ENCODE assay signal across 26 mouse cellular contexts in genomic region chr3:68745033-68745432, GRCm38 (mm10). TPM values are rescaled to one million over a fixed set of nuclear protein-coding genes. Genes with fewer than 3 reads are reported as not detected.
"Had no signal": no experiment of that assay in that cellular context is flagged by ENCODE, and none has a peak within 500 bp of the region (broad histone marks: within the 10 kb centered on the region; RNA-seq: fewer than 3 reads in every experiment).

No protein-coding gene starts in this region.

- H3K27me3 ChIP-seq: heart, embryonic 12.5 days; hindbrain, embryonic 12.5 days; intestine, embryonic 15.5 days; limb, embryonic 12.5 days; liver, embryonic 13.5 days; liver, embryonic 15.5 days had no signal

- DNase-seq: gastrocnemius, adult 2 months; gastrocnemius, postnatal 10 days; gastrocnemius, postnatal 25 days; heart, adult 18-20 months; heart, postnatal 10 days; heart, postnatal 4 days; kidney, postnatal 14 days; liver; liver, embryonic 13.5 days; liver, postnatal 0 days had no signal

- H3K4me2 ChIP-seq: heart, embryonic 12.5 days; hindbrain, embryonic 12.5 days; hindbrain, embryonic 14.5 days; intestine, embryonic 15.5 days; limb, embryonic 12.5 days; liver, embryonic 11.5 days; liver, embryonic 13.5 days; liver, embryonic 15.5 days had no signal

- H3K27ac ChIP-seq: gastrocnemius, adult 2 months; heart, embryonic 10.5 days; hindbrain, embryonic 10.5 days; hindbrain, embryonic 12.5 days; hindbrain, embryonic 14.5 days; intestine, embryonic 15.5 days; layer of hippocampus, adult 2 months; left cerebral cortex, adult 2 months; limb, embryonic 10.5 days; limb, embryonic 12.5 days; liver, embryonic 13.5 days; liver, embryonic 15.5 days had no signal

- H3K9ac ChIP-seq: heart, embryonic 12.5 days; hindbrain, embryonic 12.5 days; hindbrain, embryonic 14.5 days; intestine, embryonic 15.5 days; limb, embryonic 12.5 days; liver, embryonic 13.5 days; liver, embryonic 15.5 days; liver, postnatal 0 days had no signal

- H3K9me3 ChIP-seq: heart, embryonic 10.5 days; heart, embryonic 12.5 days; hindbrain, embryonic 10.5 days; hindbrain, embryonic 12.5 days; intestine, embryonic 15.5 days; limb, embryonic 10.5 days; limb, embryonic 12.5 days; liver, embryonic 13.5 days; liver, embryonic 15.5 days had no signal

- H3K36me3 ChIP-seq: heart, embryonic 10.5 days; heart, embryonic 12.5 days; hindbrain, embryonic 10.5 days; hindbrain, embryonic 12.5 days; intestine, embryonic 15.5 days; limb, embryonic 10.5 days; limb, embryonic 12.5 days; liver, embryonic 13.5 days; liver, embryonic 15.5 days had no signal

- ATAC-seq: inflammation-experienced regulatory T-cells, adult 6 months; intestine, embryonic 15.5 days; intestine, postnatal 0 days; liver, postnatal 0 days had no signal

- H3K4me1 ChIP-seq: hindbrain, embryonic 10.5 days; hindbrain, embryonic 12.5 days; intestine, embryonic 15.5 days; limb, embryonic 10.5 days; limb, embryonic 12.5 days; liver, embryonic 15.5 days had no signal

- H3K4me3 ChIP-seq: gastrocnemius, adult 2 months; heart, embryonic 10.5 days; heart, embryonic 12.5 days; hindbrain, embryonic 10.5 days; hindbrain, embryonic 12.5 days; intestine, embryonic 15.5 days; layer of hippocampus, adult 2 months; left cerebral cortex, adult 2 months; limb, embryonic 10.5 days; limb, embryonic 12.5 days; liver, embryonic 13.5 days; liver, embryonic 15.5 days had no signal

RNA-seq across cellular contexts. Expression of gene Il12a, which starts 54.6 kb away (rescaled TPM):
- polyA plus RNA-seq: heart, embryonic 14.5 days; heart, embryonic 16.5 days; hindbrain, embryonic 12.5 days; hindbrain, embryonic 14.5 days; intestine, embryonic 15.5 days; intestine, postnatal 0 days; limb, embryonic 12.5 days had no signal
